Mouse (Mus musculus) lung, postnatal 4 days (tissue): ENCODE measurements around the gene Tnfrsf25.

Source experiments
- DNase-seq, 2 experiments: peaks; one replicate each; pipeline ENCODE4 v3.0.0; 2021

Tnfrsf25 gene

DNA sequence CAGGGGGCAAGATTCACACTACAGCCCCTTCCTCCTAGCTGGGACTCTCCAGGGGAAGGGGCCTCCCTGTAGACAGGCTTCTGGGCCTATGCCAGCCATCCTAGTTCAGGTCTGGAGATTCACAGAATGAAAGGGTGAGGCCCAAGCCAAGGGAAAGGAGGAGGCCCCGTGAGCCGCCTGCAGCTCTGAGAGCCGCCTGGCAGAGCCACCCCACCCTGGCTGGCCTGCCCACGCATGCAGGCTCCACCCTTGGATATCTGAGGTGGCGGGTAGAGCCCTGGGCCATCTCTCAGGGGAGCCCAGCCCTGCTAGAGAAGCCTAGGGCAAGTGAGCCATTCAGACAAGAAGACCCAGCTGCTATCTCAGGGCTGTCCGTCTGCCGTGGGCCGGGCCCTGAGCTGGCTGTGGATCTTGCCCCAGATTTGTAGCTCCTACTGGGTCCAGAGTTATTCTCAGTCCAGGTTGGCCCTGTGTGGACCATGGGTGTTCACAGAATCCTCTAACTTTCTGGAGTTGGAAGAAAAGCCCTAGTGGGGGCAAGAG is 22.9 kb upstream of the Tnfrsf25 start:
- no peak for DNase-seq

DNA sequence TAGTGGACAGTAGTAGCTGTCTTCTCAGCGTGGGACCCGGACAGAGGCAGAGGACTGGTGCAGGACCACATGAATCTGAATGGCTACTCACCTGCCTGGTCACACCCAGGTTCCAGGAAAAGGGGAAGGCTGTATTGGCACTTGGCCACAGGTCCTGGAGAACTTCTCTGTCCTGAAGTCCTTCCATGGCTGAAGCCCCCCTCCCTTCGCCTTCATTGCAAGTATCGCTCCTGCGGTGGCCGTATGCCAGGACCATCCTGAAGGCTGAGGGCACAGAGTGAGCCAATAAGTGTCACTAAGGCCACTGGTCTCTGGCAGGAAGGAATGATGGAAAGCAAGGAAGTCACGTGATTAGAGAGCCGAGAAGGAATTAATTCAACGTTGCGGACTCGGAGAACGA is 21.5 kb upstream of the Tnfrsf25 start:
- no peak for DNase-seq

DNA sequence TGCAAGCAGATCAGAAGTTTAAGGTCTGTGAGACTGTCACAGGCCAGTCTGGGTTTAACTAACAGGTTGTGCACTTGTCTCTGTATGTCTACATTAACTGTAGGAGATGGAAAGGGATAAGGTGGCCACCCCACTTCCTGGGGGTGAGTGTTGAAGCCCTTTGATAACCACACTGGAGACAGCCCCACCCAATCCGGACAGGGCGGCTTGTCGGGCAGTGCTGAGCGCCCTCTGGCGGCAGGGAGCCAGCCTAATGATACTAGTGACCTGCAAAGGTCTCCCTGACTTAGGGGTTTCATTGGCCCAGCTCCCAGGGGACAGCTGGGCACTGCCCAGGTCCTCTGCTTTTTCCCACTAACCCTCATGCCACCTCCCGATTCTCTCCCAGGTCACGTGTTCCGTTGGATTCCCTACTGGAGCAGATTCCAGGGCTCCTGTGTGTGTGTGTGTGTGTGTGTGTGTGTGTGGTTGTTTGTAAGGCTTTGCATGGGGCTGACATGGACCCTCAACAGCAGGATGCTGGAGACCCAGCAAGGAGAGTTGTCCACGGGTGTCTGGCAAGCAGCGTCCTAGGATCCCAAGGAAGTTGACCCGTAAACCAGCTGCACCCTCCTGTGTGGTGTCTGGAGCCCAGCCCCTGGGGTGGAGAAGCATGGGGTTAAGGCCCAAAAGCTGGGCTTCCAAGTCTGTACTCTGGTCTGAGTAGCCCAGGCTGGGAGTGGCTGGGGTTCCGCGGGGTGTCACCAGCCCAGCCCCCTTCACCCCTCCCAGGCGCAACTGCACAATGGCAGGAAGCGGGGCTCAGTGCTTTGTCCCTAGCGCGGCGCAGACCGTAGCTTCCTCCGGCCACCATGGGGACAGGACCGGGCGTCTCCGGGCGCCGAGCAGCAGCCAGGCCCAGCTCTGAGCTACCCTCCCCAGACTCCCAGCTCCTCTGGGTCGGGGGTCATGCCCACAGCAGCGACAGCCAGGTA is 19.5 kb upstream of the Tnfrsf25 start:
- DNase-seq, result peak; percentile 86 to 88

DNA sequence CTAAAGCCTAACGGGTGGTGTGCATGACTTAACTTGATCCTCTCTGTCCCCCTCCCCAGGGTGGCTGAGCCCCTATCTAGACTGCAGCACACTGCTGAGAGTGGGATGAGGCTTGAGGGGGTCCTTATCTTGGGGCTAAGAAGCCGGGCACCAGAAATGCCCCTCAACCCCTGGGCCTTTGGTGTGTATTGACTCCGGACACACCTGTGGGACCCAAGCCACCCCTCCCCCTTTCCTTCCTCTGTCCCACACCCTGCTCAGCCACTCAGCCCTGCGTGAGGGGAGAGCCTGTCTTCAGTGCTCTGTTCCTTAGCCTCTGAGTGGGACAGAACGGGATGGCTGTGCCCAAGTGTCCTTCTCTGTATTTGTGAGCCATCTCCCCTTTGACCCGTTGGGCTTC is 18.8 kb upstream of the Tnfrsf25 start:
- no peak for DNase-seq

DNA sequence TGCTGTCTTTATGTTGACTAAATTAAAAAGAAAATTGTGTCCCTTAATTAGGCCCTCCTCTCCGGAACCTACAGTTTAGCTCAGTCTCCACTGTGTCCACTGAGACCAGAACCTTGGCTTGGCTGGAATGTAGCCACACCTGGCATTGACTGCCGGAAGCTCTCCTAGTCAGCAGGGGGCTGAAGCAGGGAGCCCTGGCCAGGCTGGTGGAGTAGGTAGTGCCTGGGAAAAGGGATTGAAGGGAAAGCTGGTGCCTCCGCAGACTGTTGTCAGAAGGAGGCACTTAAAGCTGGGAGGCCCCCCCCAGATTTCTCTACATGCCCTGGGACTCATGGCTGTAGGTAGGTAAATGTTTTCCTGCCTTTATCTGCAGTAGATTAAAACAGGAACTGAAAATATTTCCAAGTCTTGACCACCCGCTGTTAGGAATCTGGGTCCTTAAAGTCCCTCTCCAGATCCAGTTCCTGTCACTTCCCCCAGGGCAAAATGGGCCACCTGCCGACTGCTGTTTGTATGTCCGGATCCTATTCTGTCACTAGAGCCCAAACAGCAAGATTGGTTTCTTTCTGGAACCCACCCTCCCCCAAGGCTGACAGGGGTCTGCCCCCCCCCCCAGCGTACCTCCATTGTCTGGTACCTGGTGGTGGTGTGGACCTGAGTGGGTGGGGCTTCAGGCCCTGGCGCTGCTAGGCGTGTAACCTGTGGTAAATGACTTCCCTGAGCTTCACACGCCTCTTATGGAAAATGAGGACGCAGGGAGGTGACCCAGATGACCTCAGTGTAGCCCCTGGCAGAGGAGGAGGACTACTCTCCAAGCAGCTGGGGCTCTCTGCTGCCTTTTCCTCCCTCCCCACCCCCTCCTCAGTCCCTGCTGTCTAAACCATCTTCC is 17.6 kb upstream of the Tnfrsf25 start:
- peak; percentile 57 to 71 for DNase-seq

DNA sequence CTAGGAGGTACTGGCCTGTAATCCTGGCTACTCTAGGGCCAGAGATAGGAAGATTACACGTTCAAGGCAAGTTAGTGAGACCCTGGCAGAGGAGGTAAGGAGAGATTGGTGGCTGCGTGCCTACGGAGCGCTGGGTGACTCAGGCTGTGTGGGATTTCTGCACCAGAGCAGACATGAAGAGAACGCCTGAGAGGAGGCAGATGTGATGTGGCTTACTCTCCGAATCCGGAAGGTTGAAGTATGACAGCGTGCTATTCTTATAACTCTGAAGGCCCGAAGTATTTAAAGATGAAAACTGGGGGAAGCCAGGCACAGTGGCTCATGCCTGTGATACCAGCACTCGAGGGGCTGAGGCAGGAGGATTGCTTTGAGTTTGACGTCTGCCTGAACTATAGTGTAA is 15.2 kb upstream of the Tnfrsf25 start:
- no peak for DNase-seq

DNA sequence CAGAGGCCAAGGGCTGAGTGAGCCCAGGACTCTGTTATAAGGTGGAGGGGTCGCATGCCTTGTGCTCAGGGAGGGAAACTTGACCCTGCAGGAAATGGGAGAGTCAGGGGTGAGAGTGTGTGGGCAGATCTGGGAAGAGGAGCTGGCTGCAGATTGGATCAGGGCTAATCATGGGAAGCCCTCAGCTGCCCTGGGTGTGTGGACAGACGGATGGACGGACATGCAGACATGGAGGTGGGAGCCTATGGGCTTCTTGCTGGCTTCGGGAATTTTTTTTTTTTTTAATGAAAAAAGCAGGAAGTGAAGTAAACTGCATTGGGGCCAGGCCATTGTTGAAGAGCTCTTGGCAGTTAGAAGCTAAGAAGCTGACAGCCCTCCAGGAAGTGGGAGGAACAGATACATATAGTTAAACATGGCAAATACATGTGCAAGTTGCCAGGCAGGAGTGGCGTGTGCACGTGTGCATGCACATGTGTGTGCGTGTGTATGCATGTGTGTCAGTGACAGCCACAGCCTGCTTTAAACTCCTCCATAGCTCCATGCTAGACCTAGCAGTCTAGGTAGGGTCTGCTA is 14.6 kb upstream of the Tnfrsf25 start:
- peak in 1 of 2 experiments; percentile 24 for DNase-seq

DNA sequence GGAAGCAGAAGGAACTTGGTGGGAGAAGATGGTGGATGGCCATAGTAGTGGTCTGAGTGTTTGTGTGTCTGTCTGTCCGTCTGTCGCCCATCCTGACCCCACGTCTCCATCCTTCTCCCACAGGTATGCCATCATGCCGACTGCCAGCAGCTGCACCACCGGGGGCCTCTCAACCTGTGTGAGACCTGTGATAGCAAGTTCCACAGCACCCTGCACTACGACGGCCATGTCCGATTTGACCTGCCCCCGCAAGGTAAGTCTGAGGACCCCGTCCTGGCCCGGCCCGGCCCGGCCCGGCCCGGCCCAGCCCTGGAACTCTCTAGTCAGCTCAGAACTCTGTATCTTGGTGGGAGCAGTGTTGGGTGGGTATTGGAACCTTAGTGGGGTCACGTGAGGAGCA is 13.8 kb upstream of the Tnfrsf25 start:
- no peak for DNase-seq

DNA sequence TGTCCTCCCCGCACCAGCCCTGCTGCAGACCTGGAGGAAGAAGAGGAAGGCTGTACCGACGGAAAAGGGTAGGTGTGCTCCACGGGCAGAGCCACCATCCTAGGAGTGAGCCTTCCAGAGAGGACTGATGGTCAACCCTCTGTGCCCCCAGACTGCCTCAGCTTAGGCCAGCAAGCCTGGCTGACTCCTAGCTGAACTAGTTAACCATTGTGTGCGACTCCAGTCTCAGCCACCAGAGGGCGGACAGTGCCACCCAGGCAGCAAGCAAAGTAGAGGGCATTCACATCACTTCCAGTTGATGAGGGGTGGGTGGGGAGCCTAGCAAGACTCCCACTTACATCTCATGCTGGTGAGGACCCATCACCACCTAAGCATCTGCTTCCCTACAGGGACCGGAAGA is 12.7 kb upstream of the Tnfrsf25 start:
- DNase-seq, result peak; percentile 72 to 86

DNA sequence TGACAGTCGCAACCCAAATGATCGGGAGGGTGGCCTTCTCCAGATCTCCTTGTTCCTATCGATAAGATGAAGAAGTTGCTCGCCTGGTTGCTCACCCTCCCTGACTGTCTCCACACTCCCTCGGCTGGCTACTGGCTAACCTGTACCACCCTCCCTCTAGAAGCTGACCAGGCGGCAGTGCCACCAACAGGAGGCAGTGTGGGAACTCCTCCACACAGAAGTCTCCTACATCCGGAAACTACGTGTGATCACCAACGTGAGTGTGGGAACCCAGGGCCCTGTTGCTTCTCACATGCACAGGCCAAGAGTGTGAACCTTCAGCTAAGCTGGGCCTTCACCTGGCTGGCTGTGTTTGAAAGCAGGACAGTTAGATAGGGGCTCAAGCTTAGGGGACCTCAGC is 9.0 kb upstream of the Tnfrsf25 start:
- no peak for DNase-seq

DNA sequence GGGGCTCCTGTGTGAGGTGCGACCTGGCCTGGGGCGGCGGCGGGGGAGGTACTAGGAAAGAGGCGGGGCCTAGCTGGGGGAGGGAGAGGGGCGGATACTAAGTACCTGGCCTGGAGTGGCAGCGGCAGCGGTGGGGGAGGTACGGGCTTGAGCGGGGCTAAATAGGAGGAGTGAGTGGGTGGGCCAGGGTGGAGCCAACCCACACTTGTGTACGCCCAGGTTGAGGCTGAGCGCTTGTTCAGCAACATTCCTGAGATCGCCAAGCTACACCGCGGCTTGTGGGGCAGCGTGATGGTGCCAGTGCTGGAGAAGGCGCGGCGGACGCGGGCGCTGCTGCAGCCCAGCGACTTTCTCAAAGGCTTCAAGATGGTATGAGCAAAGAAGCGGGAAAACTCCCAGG is 8.2 kb upstream of the Tnfrsf25 start:
- DNase-seq, result peak; percentile 82 to 91

DNA sequence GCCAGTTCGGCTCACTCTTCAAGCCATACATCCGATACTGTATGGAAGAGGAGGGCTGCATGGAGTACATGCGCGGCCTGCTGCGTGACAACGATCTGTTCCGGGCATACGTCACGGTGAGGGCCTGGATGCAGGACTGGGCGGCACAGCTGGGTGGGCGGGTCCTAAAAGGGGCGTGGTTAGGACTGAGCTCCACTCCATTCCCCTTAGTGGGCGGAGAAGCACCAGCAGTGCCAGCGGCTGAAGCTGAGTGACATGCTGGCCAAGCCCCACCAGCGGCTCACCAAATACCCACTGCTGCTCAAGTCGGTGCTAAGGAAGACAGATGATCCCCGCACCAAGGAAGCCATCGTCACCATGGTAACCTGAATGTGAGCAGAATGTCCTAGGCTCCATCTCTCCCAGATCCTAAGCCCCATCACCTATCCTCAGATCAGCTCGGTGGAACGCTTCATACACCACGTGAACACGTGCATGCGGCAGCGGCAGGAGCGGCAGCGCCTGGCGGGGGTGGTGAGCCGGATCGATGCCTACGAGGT is 7.7 kb upstream of the Tnfrsf25 start:
- peak; percentile 87 to 89 for DNase-seq

DNA sequence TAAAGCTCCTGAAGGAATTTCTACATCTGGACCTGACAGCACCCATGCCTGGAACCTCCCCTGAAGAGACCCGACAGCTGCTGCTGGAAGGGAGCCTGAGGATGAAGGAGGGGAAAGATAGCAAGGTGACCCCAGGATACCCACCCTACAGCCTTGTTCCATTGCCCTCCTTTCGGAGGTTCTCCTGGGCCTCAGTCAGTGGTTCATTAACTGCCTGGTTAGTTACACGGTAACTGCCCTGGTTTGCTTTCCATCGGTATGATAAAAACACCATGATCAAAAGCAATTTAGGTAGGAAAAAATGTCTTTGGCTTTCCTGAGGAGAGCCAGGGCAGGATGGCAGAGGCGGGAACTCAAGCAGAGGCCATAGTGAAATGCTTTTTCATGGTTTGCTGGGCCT is 7.1 kb upstream of the Tnfrsf25 start:
- no peak for DNase-seq

DNA sequence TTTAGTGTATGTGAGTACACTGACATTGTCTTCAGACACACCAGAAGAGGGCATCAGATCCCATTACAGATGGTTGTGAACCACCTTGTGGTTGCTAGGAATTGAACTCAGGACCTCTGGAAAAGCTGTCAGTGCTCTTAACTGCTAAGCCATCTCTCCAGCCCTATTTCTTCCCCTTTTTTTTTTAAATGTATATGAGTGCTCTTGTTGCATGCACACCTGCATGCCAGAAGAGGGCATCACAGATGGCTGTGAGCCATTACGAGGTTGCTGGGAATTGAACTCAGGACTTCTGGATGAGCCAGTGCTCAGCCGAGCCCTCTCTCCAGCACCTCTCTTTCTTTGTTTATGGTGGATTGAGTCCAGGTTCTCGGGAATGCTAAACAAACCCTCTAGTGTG is 6.2 kb upstream of the Tnfrsf25 start:
- DNase-seq, result no peak

DNA sequence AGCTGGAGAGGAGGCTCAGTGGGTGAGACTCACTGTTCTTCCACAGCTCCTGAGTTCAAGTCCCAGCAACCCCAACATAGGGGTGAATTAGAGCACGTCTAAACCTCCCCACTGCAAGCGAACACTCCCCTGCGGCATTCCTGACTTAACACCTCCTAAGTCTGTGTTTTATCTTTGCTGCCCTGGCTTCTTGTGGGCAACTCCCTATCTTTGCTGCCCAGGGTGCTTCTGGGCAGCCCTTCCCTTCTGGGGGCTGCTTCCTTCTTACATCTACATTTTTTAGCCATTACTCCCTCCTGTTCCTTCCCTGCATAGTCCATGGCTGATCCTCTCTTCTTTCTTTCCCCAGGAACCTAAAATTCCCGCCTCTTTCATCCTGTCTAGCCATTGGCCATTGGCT is 5.0 kb upstream of the Tnfrsf25 start:
- no peak for DNase-seq

DNA sequence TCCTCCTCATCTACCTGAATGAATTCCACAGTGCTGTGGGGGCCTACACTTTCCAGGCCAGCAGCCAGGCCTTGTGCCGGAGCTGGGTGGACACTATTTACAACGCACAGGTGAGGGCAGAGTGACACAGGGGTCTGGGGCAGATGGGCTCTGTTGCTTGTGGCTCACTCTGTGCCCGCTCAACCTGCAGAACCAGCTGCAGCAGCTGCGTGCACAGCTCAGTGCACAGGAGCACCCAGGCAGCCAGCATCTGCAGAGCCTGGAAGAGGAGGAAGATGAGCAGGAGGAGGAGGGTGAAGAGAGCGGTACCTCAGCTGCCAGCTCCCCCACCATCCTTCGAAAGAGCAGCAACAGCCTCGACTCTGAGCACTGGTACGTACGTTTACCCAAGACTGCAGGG is 3.4 kb upstream of the Tnfrsf25 start:
- DNase-seq, result no peak

DNA sequence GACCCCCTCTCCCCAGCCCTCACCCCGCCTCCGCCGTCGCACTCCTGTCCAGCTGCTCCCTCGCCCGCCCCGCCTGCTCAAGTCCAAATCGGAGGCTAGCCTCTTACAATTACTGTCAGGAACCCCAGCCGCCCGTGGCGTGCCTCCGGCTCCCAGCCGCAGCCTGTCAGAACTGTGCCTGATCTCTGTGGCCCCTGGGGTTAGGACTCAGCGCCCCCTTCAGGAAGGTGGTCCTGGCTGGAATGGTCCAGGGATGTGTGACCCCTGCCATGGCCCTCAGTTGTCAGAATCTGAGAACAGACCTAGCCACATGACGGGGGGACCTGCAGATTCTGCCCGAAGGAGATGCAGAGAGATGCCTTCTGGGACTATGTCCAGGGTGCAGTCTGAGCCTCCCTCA is 1.7 kb upstream of the Tnfrsf25 start:
- no peak for DNase-seq

DNA sequence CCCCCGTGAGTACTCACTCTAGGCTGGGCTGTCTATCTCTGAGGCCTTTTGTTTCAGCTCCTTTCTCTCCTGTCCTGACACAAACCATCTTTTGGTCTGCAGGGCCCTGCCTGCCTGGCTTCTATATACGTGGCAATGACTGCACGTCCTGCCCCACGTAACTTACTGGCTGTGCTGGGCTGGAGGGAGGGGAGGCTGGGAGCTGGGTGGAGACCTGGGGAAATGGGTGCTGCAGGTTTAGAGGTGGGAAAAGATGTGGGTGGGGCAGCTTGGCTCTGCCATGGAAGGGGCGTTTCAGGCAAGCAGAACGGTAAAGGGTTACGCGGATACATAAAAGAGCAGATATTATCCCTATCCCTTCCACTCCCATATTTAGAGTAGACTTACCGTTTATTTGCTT is 1.8 kb downstream of the Tnfrsf25 start:
- no peak for DNase-seq

DNA sequence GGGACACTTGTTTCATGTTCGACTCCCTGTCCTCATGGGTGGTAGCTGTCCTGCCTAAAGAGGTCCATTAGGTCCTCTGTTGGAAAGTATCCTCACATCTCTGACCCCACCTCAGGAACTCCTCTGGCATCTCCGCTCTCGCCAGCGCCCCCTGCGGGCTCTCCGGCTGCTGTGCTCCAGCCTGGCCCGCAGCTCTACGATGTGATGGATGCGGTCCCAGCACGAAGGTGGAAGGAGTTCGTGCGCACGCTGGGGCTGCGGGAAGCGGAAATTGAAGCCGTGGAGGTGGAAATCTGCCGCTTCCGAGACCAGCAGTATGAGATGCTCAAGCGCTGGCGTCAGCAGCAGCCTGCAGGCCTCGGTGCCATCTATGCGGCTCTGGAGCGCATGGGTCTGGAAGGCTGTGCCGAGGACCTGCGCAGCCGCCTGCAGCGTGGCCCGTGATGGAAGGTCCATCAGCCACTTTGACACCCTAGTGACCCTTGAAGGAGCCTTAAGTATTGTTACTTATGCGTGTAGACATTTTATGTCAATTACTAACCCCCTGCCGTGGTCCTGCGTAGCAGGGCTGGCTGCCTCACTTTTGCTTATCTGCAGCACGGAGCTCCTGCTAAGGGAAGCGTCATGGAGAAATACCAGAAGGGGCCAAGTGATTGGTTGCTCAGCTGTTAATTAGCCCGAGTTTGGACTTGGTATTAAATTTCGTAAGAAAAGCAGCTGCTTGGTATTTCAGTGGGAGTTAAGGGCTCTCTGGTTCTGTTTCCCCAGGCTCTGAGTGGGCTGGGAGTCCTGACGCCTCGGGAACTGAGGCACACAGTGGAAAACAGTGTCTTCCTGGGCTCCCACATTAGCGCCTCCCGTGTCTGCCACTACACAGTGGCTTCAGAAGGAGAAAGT is 3.9 kb downstream of the Tnfrsf25 start:
- peak; percentile 64 to 72 for DNase-seq

DNA sequence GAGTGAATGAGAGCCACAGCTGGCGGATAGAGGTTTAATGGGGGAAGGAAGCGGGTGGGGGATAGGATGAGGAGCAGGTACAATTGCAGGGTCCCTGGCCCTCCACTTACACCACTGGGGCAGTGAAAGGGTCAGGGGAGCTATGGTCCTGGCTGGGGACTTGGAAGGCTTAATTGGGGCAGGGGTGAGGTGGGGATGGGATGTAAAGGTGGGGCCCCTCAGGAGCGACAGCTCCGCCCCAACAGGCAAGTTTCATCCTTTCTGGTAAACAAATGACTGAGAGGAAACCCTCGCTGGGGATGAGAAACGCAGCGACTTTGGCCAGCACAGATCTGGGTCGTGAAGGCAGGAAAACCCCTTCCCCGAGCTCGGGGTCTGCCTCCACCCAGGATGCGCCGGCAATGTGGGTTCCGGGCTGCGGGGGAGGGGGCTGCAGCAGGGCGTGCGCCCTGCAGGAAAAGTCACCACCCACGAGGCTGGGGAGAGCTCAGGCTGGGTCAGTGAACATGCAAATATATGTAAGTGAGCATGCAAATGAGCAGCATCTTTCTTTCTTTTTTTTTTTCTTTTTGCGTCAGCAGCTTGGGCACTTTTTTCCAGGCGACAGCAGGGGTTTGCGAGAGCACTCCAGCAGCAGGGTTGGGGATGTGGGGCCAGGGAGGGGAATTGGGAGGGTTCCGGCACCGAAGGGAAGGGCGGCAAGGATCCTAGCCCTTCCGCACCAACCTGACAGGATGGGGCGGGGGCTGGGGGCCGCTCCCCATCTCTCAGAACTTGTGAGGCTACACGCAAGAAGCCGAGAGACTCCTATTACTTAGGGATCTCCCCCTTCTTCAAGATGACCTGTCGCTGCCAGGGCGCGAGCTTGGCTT is 4.8 kb downstream of the Tnfrsf25 start:
- DNase-seq, result no peak

DNA sequence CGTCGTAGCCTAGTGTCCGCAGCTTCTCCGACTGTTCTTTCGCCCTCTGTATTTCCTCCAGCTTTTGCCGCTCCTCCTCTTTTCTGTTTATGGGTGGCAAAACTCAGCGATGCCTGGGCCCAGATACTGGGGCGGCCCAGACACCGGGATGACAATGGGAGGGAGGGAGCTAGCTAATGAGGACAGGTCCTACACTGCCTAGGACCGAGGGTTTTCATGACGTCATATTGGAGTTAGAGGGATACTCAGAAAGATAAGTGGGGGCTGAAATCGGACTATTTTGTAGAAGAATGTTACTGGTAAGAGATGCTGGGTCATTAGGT is 5.4 kb downstream of the Tnfrsf25 start:
- no peak for DNase-seq
